Mouse (Mus musculus) embryonic fibroblast, embryonic 13.5 days (primary cell): Measurements from ENCODE around the gene Syt5. TPM values are rescaled to one million over a fixed set of nuclear protein-coding genes. Genes with fewer than 3 reads are reported as not detected.
"Not testable (repeated sequence)": the region's sequence is repeated elsewhere in the genome, so short reads cannot be mapped to it uniquely, and the experiment has no call there.

ENCODE experiments used
- H3K27ac ChIP-seq: 2 replicates; pipeline ENCODE4 v1.5.1; 2012; ENCODE audit warnings: low read length, control low read depth, inconsistent platforms; ENCODE audit not compliant: insufficient read depth
- H3K4me1 ChIP-seq: 2 replicates; pipeline ENCODE4 v1.6.1; 2011; ENCODE audit warnings: low read length; ENCODE audit not compliant: control insufficient read depth, insufficient read depth
- H3K4me3 ChIP-seq: 2 replicates; pipeline ENCODE4 v1.5.1; 2011; ENCODE audit warnings: mild to moderate bottlenecking, control low read depth, low read length; ENCODE audit not compliant: insufficient read depth
- CTCF ChIP-seq: IDR thresholded peaks from 2 replicates; pipeline ENCODE4 v1.5.1; 2011; ENCODE audit warnings: mild to moderate bottlenecking, control low read depth, low read length, moderate library complexity, borderline replicate concordance; ENCODE audit not compliant: insufficient read depth
- POLR2A ChIP-seq: IDR thresholded peaks from 2 replicates; pipeline ENCODE4 v1.6.1; 2011; ENCODE audit warnings: low read depth, mild to moderate bottlenecking, control low read depth, low read length, moderate library complexity
- polyA plus RNA-seq: library from polyadenylated mRNA; stranded (reverse); fragments of >200 nt; gene quantifications from 2 replicates; pipeline ENCODE4 v1.2.4, GENCODE M21; 2011; ENCODE audit warnings: low read depth; ENCODE audit not compliant: missing spikeins, insufficient read length

Syt5 gene
- polyA plus RNA-seq: 1.7 and 2.3 TPM in 2 replicates

GRCm38 (mm10) chr7:4547221-4547641 is at the start of gene Syt5:
Gene Syt5 (minus strand): TSS chr7:4547541.
- no peak for TF ChIP-seq CTCF
- no peak for TF ChIP-seq POLR2A
- H3K4me1 ChIP-seq: no peaks in the 10 kb centered on the region
- no peak within 1 kb of the TSS for H3K4me3 ChIP-seq
- no peak within 1 kb of the TSS for H3K27ac ChIP-seq

- not testable (repeated sequence) for H3K27ac ChIP-seq, H3K4me3 ChIP-seq, H3K4me1 ChIP-seq
These were observed 49.7 kb upstream of the Syt5 start for GRCm38 (mm10) chr7:4597046-4597445.

- not testable (repeated sequence) for H3K4me3 ChIP-seq, H3K4me1 ChIP-seq, H3K27ac ChIP-seq
These were observed 34.1 kb upstream of the Syt5 start for GRCm38 (mm10) chr7:4581481-4581880.

- not testable (repeated sequence) for H3K4me3 ChIP-seq, H3K4me1 ChIP-seq, H3K27ac ChIP-seq
These were observed 25.0 kb upstream of the Syt5 start for GRCm38 (mm10) chr7:4572361-4572760.

GRCm38 (mm10) chr7:4562660-4563059 is 15.3 kb upstream of the Syt5 start:
- H3K27ac ChIP-seq: no peak overlapping the region
- H3K4me1 ChIP-seq: no peaks in the 10 kb centered on the region
- H3K4me3 ChIP-seq: no peak overlapping the region
- TF ChIP-seq CTCF: no peak
- TF ChIP-seq POLR2A: no peak

GRCm38 (mm10) chr7:4557167-4557560 is 9.8 kb upstream of the Syt5 start:
- H3K4me3 ChIP-seq: no peak overlapping the region
- no peaks in the 10 kb centered on the region for H3K4me1 ChIP-seq
- no peak overlapping the region for H3K27ac ChIP-seq
- TF ChIP-seq POLR2A (no peak), CTCF (no peak)

- TF ChIP-seq POLR2A (no peak), CTCF (peak; percentile 97)
- no peaks in the 10 kb centered on the region for H3K4me1 ChIP-seq
- H3K27ac ChIP-seq: no peak overlapping the region
These were observed 9.2 kb upstream of the Syt5 start for GRCm38 (mm10) chr7:4556256-4557166.

GRCm38 (mm10) chr7:4546591-4547131 is 680 bp downstream of the Syt5 start:
- Histone ChIP-seq H3K4me3 (no peak overlapping the region), H3K27ac (no peak overlapping the region)
- TF ChIP-seq CTCF (no peak), POLR2A (no peak)

More at GRCm38 (mm10) chr7:4556256-4557166, 9.2 kb upstream of the Syt5 start:
- H3K4me3 ChIP-seq: no peak overlapping the region

GRCm38 (mm10) chr7:4546050-4546449 is 1.3 kb downstream of the Syt5 start:
- H3K4me3 ChIP-seq: no peak overlapping the region
- no peaks in the 10 kb centered on the region for H3K4me1 ChIP-seq
- H3K27ac ChIP-seq: no peak overlapping the region
- no peak for TF ChIP-seq POLR2A
- TF ChIP-seq CTCF: no peak

More at GRCm38 (mm10) chr7:4546591-4547131, 680 bp downstream of the Syt5 start:
- no peaks in the 10 kb centered on the region for H3K4me1 ChIP-seq

- Histone ChIP-seq H3K4me3 (no peak overlapping the region), H3K4me1 (no peaks in the 10 kb centered on the region), H3K27ac (no peak overlapping the region)
- no peak for TF ChIP-seq POLR2A
- no peak for TF ChIP-seq CTCF
These were observed 5.3 kb downstream of the Syt5 start for GRCm38 (mm10) chr7:4542013-4542412.
